Mouse (Mus musculus): ENCODE measurements around the gene Asb4.
A peak's percentile ranks its signal among the peaks of the same experiment; 100 is the strongest.

Asb4 gene

GRCm38 (mm10) chr6:5396797-5397196 lies 13.6 kb downstream of the Asb4 start:
- no peak for DNase-seq

- peak; percentile 66 for DNase-seq
These were observed 18.2 kb downstream of the Asb4 start for GRCm38 (mm10) chr6:5401394-5401793.

- no peak for DNase-seq
These were observed 20.1 kb downstream of the Asb4 start for GRCm38 (mm10) chr6:5403095-5403815.

- no peak for DNase-seq
These were observed 20.8 kb downstream of the Asb4 start for GRCm38 (mm10) chr6:5404016-5404415.

GRCm38 (mm10) chr6:5408451-5409177 lies 25.4 kb downstream of the Asb4 start:
- DNase-seq, result no peak

- DNase-seq, result no peak
These were observed 26.5 kb downstream of the Asb4 start for GRCm38 (mm10) chr6:5409676-5410075.

- DNase-seq, result peak; percentile 86
These were observed 27.7 kb downstream of the Asb4 start for GRCm38 (mm10) chr6:5410697-5411391.

- no peak for DNase-seq
These were observed 30.1 kb downstream of the Asb4 start for GRCm38 (mm10) chr6:5413282-5413681.

GRCm38 (mm10) chr6:5421442-5421841 lies 38.3 kb downstream of the Asb4 start:
- DNase-seq, result no peak

- no peak for DNase-seq
These were observed 39.2 kb downstream of the Asb4 start for GRCm38 (mm10) chr6:5422386-5422785.

GRCm38 (mm10) chr6:5423594-5423993 lies 40.4 kb downstream of the Asb4 start:
- no peak for DNase-seq

GRCm38 (mm10) chr6:5427033-5427432 lies 43.8 kb downstream of the Asb4 start:
- DNase-seq, result no peak

- DNase-seq, result no peak
These were observed 46.4 kb downstream of the Asb4 start for GRCm38 (mm10) chr6:5429562-5429961.

- DNase-seq, result peak; percentile 80
These were observed 46.9 kb downstream of the Asb4 start for GRCm38 (mm10) chr6:5429982-5430550.

GRCm38 (mm10) chr6:5433887-5434286 lies 50.7 kb downstream of the Asb4 start:
- DNase-seq, result no peak

GRCm38 (mm10) chr6:5437757-5438156 lies 54.6 kb downstream of the Asb4 start:
- DNase-seq, result no peak

- DNase-seq, result no peak
These were observed 58.0 kb downstream of the Asb4 start for GRCm38 (mm10) chr6:5441221-5441620.

GRCm38 (mm10) chr6:5442316-5443085 lies 59.3 kb downstream of the Asb4 start:
- peak; percentile 22 for DNase-seq

- peak; percentile 42 for DNase-seq
These were observed 60.1 kb downstream of the Asb4 start for GRCm38 (mm10) chr6:5443104-5443863.

GRCm38 (mm10) chr6:5444331-5444898 lies 61.2 kb downstream of the Asb4 start:
- DNase-seq, result no peak

GRCm38 (mm10) chr6:5447013-5447412 lies 63.8 kb downstream of the Asb4 start:
- DNase-seq, result no peak

Measured in kidney, adult 9 months (tissue).